Mouse (Mus musculus): Measurements from ENCODE around the gene Gm17019. TPM values are rescaled to one million over a fixed set of nuclear protein-coding genes. Genes with fewer than 3 reads are reported as not detected.

Gm17019 gene
- polyA plus RNA-seq, 1 experiment, result not detected

Other genes starting within 250 kb of the Gm17019 start
- gene Gm9758, start 118.1 kb downstream of the Gm17019 start, polyA plus RNA-seq (2012; fragmentation: generic; extraction: Trizol), result not detected
- not detected for gene Speer4e, start 94.6 kb downstream of the Gm17019 start, polyA plus RNA-seq (2012; fragmentation: generic; extraction: Trizol)
- not detected for gene Gm10354, start 54.1 kb downstream of the Gm17019 start, polyA plus RNA-seq (2012; fragmentation: generic; extraction: Trizol)